Mouse (Mus musculus): ENCODE data around the gene Wars2. TPM values are rescaled to one million over a fixed set of nuclear protein-coding genes. Genes with fewer than 3 reads are reported as not detected.

Gene Wars2
- polyA plus RNA-seq, 1 experiment from 2014 or later = 6.9 TPM

- Histone ChIP-seq H3K36me3 (no peaks in the 10 kb centered on the region), H3K27me3 (ENCODE audit: insufficient read depth, poor library complexity, severe bottlenecking) (no peaks in the 10 kb centered on the region), H3K27ac (no peak overlapping the region), H3K4me3 (no peak overlapping the region), H3K9me3 (no peaks in the 10 kb centered on the region), H3K4me1 (peaks cover 17% of the 10 kb centered on the region)
- no peak for DNase-seq (ENCODE audit: low spot score)
- 62% methylated on average over 14 of the region's 14 CpGs for WGBS
Observed at GRCm38 (mm10) chr3:99211105-99211698, 70.3 kb downstream of the Wars2 start.

- Histone ChIP-seq H3K9me3 (no peaks in the 10 kb centered on the region), H3K27ac (no peak overlapping the region), H3K4me3 (no peak overlapping the region), H3K36me3 (no peaks in the 10 kb centered on the region), H3K4me1 (no peaks in the 10 kb centered on the region), H3K27me3 (ENCODE audit: insufficient read depth, poor library complexity, severe bottlenecking) (peaks cover 3% of the 10 kb centered on the region; the same call in 1 of the 2 replicates)
- 71% methylated on average over 2 of the region's 2 CpGs for WGBS
- no peak for DNase-seq (ENCODE audit: low spot score)
Observed at GRCm38 (mm10) chr3:99227807-99228206, 86.9 kb downstream of the Wars2 start.

GRCm38 (mm10) chr3:99233393-99234318 is 92.8 kb downstream of the Wars2 start:
- peaks cover 58% of the 10 kb centered on the region for H3K27me3 ChIP-seq (ENCODE audit: insufficient read depth, poor library complexity, severe bottlenecking)
- WGBS = 10% methylated on average over 20 of the region's 20 CpGs
- H3K27ac ChIP-seq = no peak overlapping the region
- DNase-seq (ENCODE audit: low spot score) = no peak
- peak overlapping the region; percentile 52 for H3K4me3 ChIP-seq
- H3K4me1 ChIP-seq = peaks cover 10% of the 10 kb centered on the region; the same call in 1 of the 2 replicates
- H3K36me3 ChIP-seq = no peaks in the 10 kb centered on the region
- H3K9me3 ChIP-seq = no peaks in the 10 kb centered on the region

- DNase-seq (ENCODE audit: low spot score) = no peak
- H3K4me1 ChIP-seq = peaks cover 10% of the 10 kb centered on the region; the same call in 1 of the 2 replicates
- peaks cover 66% of the 10 kb centered on the region for H3K27me3 ChIP-seq (ENCODE audit: insufficient read depth, poor library complexity, severe bottlenecking)
- no peaks in the 10 kb centered on the region for H3K36me3 ChIP-seq
- WGBS = 6% methylated on average over 17 of the region's 17 CpGs
- no peak overlapping the region for H3K27ac ChIP-seq
- no peaks in the 10 kb centered on the region for H3K9me3 ChIP-seq
- H3K4me3 ChIP-seq = peak overlapping the region; percentile 52
Observed at GRCm38 (mm10) chr3:99234319-99234869, 93.5 kb downstream of the Wars2 start.

GRCm38 (mm10) chr3:99235116-99235803 is 94.4 kb downstream of the Wars2 start:
- WGBS = 2% methylated on average over 23 of the region's 23 CpGs
- H3K4me1 ChIP-seq = peaks cover 12% of the 10 kb centered on the region
- no peak overlapping the region for H3K27ac ChIP-seq
- H3K9me3 ChIP-seq = no peaks in the 10 kb centered on the region
- 0 out of 2 replicates have a peak overlapping the region, but pooled peaks have one; percentile 52 for H3K4me3 ChIP-seq
- peaks cover 74% of the 10 kb centered on the region for H3K27me3 ChIP-seq (ENCODE audit: insufficient read depth, poor library complexity, severe bottlenecking)
- DNase-seq (ENCODE audit: low spot score) = no peak
- H3K36me3 ChIP-seq = no peaks in the 10 kb centered on the region

GRCm38 (mm10) chr3:99235804-99236755 is 95.2 kb downstream of the Wars2 start:
- peaks cover 82% of the 10 kb centered on the region for H3K27me3 ChIP-seq (ENCODE audit: insufficient read depth, poor library complexity, severe bottlenecking)
- H3K9me3 ChIP-seq = no peaks in the 10 kb centered on the region
- 4% methylated on average over 18 of the region's 18 CpGs for WGBS
- no peak for DNase-seq (ENCODE audit: low spot score)
- no peak overlapping the region for H3K4me3 ChIP-seq
- H3K4me1 ChIP-seq = peaks cover 20% of the 10 kb centered on the region
- no peak overlapping the region for H3K27ac ChIP-seq
- H3K36me3 ChIP-seq = no peaks in the 10 kb centered on the region

- no peak for DNase-seq (ENCODE audit: low spot score)
- H3K4me3 ChIP-seq = no peak overlapping the region
Observed at GRCm38 (mm10) chr3:99238691-99239090, 97.8 kb downstream of the Wars2 start.

GRCm38 (mm10) chr3:99239301-99240045 is 98.6 kb downstream of the Wars2 start:
- H3K9me3 ChIP-seq = no peaks in the 10 kb centered on the region
- peak; percentile 57 for DNase-seq (ENCODE audit: low spot score)
- 1% methylated on average over 20 of the region's 20 CpGs for WGBS
- no peak overlapping the region for H3K4me3 ChIP-seq
- H3K27ac ChIP-seq = no peak overlapping the region
- no peaks in the 10 kb centered on the region for H3K36me3 ChIP-seq
- peaks cover 20% of the 10 kb centered on the region for H3K4me1 ChIP-seq
- H3K27me3 ChIP-seq (ENCODE audit: insufficient read depth, poor library complexity, severe bottlenecking) = peaks cover 98% of the 10 kb centered on the region

More at GRCm38 (mm10) chr3:99238691-99239090, 97.8 kb downstream of the Wars2 start:
- no peak overlapping the region for H3K27ac ChIP-seq
- H3K9me3 ChIP-seq = no peaks in the 10 kb centered on the region
- no peaks in the 10 kb centered on the region for H3K36me3 ChIP-seq
- 0% methylated on average over 1 of the region's 1 CpGs for WGBS
- H3K4me1 ChIP-seq = peaks cover 25% of the 10 kb centered on the region
- peaks cover 96% of the 10 kb centered on the region for H3K27me3 ChIP-seq (ENCODE audit: insufficient read depth, poor library complexity, severe bottlenecking)

- WGBS = 2% methylated on average over 20 of the region's 20 CpGs
- Histone ChIP-seq H3K4me1 (peaks cover 15% of the 10 kb centered on the region), H3K36me3 (no peaks in the 10 kb centered on the region), H3K27me3 (ENCODE audit: insufficient read depth, poor library complexity, severe bottlenecking) (peaks cover 98% of the 10 kb centered on the region), H3K27ac (no peak within 1 kb of the TSS), H3K4me3 (peak within 1 kb of the TSS; percentile 41), H3K9me3 (no peaks in the 10 kb centered on the region)
- DNase-seq (ENCODE audit: low spot score) = no peak
Observed at GRCm38 (mm10) chr3:99240213-99240720, 99.4 kb downstream of the Wars2 start, which contains the start of gene Tbx15. Tbx15 (plus strand) TSS chr3:99240381.

GRCm38 (mm10) chr3:99240811-99241738 is 100.2 kb downstream of the Wars2 start:
- H3K27ac ChIP-seq = no peak overlapping the region
- H3K4me1 ChIP-seq = peaks cover 15% of the 10 kb centered on the region
- WGBS = under 1% methylated on average over 50 of the region's 50 CpGs
- H3K36me3 ChIP-seq = no peaks in the 10 kb centered on the region
- H3K27me3 ChIP-seq (ENCODE audit: insufficient read depth, poor library complexity, severe bottlenecking) = peaks cover 99% of the 10 kb centered on the region
- H3K4me3 ChIP-seq = peak overlapping the region; percentile 41
- no peak for DNase-seq (ENCODE audit: low spot score)
- H3K9me3 ChIP-seq = no peaks in the 10 kb centered on the region
